Mouse (Mus musculus): ENCODE measurements at regions not wholly inside any gene's neighbourhood (a gene's known extent, or its start where the extent isn't known, plus 50 kb on each side); places are given as distances from the start of the nearest gene placed in this dataset.

DNA sequence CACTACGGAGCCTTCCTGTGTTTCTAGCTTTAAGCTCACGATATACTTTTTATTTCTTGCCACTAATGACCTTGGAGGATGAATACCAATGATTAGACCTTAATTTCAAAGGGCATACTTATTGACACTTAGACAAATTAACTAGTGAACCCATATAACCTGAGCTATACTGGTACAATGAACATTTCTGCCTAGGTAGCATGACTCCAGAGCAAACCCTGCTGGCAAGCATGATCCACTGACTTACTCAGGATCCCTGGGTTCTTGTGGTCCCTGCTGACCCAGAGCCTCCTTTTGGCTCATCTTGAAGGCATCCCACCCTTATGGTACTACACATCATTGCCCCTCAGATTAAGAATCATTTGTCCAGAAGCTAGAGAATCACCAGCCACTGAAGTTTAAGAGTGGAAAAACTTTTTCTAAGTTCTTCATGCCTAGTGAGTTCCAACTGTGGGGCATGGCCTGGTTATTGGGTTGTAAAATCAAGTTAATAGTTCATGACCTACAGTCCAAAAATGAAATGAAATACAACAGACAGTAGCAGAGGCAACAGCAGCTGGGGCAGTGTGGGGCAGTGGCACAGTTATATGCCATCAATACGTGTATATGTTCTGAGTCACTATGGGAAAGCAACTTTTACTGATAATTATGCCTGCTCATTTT is 1408.5 kb upstream of the A1bg start:
- in situ Hi-C loops (cut with MboI; ENCODE audit: unreplicated experiment in 2 of 2): no loop called here

DNA sequence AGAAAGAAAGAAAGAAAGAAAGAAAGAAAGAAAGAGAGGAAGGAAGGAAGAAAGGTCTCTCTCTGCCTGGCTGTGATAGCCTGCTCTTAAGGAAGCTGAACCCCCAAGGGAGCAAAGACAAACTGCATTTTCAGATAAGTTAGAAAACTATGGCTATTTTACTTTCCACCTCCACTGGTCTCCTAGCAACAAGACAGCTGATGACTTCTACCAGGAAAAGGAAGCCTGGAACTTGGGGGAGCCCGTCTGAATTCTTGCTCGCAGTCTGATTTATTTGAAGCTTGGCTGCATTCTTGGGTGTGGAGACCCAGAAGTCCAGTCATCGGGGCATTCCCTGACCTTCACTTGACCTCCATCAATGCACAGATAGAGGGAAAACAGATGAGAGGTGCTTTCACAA is 1406.1 kb upstream of the A1bg start:
- in situ Hi-C loops (cut with MboI; ENCODE audit: unreplicated experiment in 2 of 2): no loop called here

DNA sequence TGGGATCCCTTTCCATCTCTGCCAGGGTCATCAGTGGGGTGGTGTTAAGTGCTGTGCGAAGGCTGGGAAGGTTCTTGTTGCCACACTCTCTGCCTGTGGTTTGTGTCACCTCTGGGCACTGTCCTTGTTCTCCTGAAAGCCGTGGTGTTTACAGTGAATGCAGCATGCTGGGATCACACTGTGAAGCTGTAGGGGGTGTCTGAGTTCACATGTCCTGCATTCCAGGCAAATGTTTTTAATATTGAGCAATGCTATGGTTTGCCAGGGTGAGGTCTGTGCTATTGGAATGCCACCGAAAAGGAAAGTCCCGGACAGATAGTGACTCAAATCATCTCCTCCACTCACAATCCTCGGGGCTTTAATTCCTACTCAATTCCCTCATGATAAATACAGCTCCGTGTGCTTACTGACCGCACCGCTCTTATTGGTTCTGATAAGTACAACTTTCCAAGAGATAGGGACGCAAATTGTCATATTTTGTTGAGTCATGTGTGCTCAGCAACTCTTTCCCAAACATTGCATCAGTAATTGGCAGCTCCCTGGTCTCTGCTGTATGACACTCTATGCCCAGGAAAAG is 1405.6 kb upstream of the A1bg start:
- in situ Hi-C loops (cut with MboI; ENCODE audit: unreplicated experiment in 2 of 2): no loop called here

DNA sequence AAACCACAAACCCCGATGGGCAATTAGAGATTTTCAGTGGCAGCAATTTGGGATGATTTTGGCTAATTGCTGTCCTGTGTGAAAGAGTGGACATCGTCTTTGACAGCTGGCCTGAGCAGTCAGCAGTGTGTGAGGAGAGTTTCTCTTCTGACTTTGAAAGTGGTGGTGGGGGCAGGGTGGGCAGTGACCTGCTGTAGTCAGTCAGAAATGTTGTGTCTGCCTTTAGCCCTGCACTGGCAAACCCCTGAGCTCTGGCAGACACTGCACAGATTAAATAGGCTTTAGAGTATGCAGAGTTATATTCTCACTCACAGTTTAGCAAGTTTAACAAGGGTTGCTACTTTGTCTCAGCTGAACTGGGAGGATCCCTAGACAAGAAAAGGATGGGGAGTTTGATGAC is 1404.7 kb upstream of the A1bg start:
- in situ Hi-C loops (cut with MboI; ENCODE audit: unreplicated experiment in 2 of 2): no loop called here

DNA sequence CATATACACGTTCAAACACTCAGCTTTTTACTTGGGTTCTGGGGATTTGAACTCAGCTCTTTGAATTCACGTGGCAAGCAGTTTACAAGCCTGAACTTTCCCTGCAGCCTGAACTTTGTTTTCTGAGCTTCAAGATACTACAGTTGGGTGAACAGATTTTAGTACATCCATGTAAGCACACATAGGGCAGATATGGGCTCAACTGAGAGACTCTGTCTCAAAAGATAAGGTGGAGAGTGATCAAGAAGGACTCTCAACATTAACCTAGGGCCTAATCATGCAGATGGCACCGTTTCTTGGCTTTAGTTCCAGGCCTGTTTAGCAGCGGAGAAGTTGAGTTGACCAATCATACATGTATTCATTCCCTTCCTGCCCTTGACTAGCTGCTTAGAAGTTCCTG is 1403.7 kb upstream of the A1bg start:
- in situ Hi-C loops (cut with MboI; ENCODE audit: unreplicated experiment in 2 of 2): no loop called here

DNA sequence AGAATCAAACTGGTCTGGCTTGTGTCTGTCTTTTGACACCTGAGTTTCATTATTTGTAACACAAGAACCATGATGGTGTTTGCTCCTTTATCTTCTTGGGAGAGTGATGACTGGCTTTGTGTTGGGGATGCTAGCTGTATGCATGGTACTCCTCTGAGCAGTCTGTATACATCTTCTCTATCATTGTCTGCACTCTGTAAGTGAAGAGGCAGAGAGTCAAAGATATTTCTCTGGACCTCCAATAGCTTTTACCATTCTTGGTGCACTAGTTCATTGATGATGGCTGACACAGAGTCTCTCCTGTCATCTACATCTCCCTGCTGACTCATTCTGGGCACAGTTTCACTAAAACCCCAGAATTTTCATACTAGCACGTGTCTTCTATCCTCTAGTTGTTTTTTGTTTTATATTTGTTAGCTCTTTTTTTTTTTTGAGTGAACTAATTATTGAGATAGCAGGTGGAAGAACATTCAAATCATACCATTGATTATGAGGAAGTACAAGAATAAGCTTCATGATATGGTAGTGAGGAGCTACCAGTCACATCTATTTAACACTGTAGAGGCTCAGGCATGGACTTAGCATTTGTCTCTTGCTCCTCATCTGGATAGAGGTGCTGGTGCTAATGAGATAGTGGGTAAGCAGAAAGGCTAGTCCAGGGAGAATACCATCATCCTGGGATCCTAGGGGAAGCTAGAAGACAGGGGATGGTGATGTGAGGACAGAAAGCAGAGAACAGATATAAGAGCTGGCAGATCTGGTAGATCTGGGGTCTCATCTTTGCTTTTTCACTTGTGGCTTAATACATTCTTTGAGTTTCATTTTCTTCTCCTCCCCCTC is 1402.9 kb upstream of the A1bg start:
- in situ Hi-C loops (cut with MboI; ENCODE audit: unreplicated experiment in 2 of 2): no loop called here

DNA sequence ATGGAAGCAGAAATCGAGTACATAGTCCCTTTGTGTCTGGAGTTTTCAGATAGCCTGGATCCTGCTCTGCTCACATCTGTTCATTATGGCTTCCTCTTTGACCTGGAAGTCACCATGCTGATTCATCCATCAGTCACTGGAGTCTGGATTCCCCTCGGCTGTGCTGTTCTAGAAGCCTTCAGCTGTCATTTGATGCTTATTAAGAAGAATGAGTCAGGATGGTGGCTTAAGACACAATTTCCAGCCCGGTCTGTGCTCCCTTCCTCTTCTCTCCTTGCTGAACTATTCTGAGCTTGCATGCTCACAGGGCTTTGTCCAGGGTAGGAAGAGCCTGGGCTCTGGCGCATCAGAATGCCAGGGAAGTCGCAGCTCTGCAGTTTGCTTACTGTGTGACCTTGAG is 1398.2 kb upstream of the A1bg start:
- in situ Hi-C loops (cut with MboI; ENCODE audit: unreplicated experiment in 2 of 2): no loop called here

DNA sequence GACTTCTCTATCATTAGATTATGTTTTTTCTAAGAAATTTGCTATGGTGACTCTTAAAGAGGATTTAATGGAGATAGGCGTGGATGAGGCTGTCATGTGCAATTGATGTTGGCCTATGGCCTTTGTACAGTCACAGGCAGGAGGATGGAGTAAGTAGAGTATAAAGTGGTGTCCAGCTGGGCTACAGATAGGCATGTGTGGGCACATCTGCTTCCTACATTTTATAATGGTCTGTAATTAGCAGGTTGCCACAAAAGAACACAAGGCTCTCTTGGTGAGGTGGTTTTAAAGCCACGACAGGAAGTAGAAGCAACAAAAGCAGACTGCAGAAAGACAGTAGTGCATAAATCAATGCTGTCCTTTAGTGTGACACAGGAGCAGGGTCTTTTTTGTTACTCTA is 1391.6 kb upstream of the A1bg start:
- in situ Hi-C loops (cut with MboI; ENCODE audit: unreplicated experiment in 2 of 2): no loop called here

DNA sequence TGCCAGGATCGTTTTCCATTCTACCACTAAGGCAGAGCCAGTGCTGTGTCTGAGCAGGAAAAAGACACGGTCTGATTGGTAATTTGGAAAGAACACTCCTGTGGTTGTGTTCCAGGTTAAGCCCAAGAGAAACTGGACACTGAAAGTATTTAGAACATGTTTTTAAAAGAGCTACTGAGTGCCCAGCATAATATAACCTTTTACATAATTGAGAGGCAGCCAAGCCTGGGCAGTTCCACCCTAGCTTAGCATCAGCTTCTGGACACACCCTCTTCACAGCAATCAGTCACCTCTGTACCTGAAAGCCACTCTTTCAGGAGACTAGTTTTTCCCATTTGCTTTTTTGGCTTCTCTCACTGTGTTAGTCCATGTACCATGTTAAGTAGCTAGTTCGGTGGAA is 1379.4 kb upstream of the A1bg start:
- in situ Hi-C loops (cut with MboI; ENCODE audit: unreplicated experiment in 2 of 2): no loop called here

DNA sequence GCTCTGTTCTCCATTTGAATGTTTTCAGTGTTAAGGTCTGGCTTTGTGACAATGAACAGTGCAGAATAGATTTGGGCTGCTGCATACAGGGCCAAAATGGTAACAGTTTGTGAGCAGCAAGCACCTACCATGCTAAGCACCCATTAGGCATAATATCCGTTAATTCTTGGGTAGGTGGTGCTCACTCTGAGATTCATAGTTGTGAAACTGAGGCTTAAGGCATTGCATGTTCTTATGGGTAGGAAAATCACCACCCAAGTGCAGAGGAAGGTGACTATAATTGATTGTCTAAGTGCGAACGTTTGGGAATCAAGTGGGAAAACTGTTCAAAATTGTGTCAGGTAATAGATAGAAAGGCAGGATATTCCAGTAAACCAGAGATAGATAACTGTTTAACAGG is 1378.8 kb upstream of the A1bg start:
- in situ Hi-C loops (cut with MboI; ENCODE audit: unreplicated experiment in 2 of 2): no loop called here

DNA sequence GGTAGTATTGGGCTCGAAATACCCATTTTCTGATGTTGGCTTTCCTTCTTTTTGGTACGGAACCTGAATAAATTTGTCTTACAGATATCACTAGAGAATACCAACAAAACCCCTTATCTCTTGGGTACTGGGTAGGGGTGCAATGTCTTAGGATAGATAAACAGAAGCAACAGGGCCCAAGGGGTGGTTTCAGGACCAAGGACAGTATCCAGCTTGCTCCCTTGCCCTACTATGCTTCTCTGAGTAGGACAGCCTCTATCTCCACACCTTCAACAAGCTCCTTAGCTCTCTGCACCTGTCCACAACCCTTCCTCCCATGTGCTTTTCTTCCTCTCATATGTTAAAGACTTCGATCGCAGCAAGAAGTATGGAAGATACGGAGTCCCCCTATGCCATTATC is 1374.3 kb upstream of the A1bg start:
- in situ Hi-C loops (cut with MboI; ENCODE audit: unreplicated experiment in 2 of 2): no loop called here

DNA sequence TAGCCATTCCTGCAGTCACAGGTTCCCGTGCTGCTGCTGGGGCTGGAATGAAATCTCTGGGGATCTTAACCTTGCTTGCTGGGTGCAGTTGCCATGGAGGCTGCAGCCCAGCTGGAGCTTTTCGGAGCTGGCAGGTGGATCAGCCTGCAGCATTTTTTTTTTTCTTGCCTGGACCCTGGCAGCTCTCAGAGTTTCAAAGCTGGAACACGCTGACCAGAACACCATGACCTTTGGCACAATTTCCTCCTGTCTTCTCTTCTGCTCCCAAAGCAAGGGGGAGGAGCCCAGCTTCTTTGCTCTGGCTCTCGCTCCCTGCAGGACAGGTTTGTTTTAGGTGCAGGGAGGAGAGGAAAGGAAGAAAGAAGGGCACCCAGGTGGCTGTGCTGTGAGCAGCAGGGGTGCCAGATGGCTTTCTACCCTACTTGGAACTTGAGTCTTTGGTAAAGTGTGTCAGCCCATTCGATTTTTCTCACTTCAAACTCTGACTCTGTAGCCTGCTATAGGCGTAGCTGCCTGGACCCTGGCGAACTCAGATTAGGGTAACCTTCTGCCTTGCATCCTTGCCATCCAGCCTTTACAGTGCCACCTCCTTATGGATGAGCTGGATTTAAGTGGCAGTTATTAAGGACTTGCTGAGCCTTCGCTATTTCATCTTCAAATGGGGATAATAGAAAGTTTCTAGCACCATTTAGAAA is 1372.6 kb upstream of the A1bg start:
- in situ Hi-C loops (cut with MboI; ENCODE audit: unreplicated experiment in 2 of 2): no loop called here

DNA sequence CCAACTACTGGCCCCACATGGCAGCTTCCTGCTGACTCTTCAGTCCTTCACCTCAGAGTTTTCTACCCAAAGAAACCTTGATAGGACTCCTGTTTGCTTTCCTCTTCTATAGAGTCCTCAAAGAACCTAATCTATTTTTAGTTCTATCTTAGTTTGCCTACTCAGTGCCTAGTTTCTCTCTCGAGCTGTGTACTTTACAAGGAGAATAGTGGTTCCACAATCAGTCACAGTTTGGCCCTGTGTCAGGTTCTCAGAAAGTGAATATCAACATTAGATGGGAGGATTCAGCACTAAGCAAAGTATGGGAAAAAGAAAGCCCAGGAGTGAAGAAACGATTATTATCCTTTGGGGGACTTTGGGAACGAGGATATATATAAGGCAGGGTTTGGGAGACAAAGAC is 1372.0 kb upstream of the A1bg start:
- in situ Hi-C loops (cut with MboI; ENCODE audit: unreplicated experiment in 2 of 2): no loop called here

DNA sequence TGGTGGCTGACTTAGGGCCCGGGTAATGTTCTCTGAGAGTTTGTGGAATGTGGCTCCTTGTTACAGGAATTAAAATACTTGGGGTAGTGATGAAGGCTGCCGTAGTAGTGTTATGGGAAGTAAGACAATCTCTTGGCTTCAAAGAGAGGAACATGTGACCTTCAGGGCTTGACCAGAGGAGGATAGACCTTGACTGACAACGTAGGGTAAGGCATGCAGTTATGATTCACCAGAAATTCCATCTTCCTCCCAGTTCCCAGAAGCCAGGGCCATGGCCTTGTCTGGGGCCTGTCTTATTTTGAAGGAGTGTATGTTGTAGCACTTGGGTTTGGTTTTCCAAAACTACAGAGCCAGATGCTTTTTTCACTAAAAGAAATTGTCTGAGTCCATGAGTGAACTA is 1370.1 kb upstream of the A1bg start:
- in situ Hi-C loops (cut with MboI; ENCODE audit: unreplicated experiment in 2 of 2): no loop called here

DNA sequence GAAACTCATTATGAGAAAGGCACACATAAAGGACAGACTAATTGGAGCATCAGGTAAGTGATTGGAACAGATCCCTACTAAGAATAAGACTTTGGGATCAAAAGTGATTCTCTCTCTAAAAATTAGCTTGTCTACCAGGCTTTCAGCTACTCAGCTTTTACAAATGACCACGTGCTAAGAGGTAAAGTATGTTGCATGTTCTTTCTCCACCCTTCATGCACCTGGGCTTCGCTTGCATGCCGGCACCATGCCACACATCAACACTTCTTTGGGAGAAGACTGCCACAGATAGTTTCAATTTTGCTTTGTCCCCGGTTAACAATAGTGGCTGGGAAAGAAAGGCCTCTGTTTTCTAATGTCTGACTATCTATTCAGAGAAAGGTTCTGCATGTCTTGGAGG is 1367.9 kb upstream of the A1bg start:
- in situ Hi-C loops (cut with MboI; ENCODE audit: unreplicated experiment in 2 of 2): no loop called here

DNA sequence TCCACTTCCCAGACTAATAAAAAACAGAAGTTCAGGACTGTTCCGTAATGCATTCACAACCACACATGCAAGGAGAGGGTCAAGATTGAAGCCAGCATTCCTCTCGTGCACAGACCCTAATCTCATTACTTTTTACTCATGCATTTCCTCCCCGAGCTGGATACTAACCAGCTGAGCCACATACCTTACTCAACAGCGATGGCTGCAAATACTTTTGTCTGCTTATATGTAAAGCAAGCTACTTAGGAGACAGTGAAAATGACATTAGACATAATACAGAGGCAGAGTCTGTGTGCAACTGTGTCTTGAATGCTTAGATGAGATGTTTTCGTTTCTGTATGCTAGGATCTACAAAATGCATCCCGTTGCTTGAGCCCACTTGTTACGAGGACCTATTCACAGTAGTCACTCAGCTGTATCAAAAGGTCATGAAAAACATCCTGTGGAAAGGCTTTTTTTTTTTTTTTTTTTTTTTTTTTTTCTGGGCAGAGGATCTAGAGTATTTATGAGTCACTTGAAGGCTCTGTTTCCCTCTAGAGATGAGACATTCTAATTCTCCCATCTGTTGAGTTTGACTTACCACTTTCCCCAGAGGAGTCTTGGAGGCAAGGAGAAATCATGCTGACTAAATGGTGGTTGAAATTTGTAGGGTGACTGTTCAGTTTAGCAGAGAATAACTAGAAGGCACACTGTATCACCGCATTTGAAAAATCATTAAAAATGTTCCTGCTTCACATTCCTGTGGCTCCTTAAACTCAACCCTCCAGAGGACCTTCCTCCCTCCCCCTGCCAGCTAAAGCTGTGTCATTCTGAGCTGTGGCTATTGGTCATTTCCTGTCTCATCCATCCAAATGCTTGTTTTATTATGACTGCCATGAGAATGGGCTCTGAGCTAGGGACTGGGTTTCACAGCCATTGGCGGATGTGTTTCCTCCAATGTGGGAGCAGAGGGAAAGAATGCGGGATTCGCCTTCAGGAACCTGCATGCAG is 1364.1 kb upstream of the A1bg start:
- in situ Hi-C loops (cut with MboI; ENCODE audit: unreplicated experiment in 2 of 2): no loop called here

DNA sequence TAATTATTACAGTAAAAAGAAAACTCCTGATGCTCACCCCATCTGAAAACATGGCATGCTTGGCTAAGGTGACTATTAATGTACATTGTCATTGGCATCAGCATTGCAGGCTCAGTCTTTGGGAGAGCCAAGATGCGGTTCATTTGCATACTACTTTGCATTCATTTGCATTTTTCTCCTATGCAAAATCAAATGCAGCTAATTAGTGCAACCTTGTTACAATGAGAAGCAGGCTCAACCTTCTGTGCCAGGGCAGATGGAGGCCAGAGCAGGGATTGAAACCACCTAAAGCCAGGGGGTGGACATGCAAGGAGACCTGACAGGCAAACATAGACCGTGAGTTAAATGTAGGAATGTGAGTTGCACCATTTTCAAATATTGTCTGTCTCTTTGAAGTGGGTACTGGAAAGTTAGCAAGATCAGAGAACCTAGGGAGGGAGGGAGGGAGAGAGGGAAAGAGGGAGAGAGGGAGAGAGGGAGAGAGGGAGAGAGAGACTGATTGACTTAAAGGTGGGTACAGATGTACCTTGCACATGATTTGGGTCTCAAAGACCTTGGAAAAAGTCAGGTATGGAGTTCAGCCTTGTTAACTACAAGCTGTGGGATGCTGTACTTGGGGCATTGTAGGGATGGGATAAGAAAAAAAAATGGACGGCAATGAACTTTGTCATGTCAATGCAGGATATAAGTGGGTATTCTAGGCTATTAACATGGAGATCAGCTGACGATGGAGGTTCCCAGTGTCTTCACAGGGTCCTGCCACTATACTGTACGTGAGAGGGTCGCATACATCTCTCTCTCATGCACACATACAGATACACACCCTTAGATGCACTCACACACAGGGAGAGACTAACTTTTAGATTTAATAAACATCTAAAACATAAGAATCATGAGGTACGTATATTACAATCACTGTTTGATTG is 1362.1 kb upstream of the A1bg start:
- in situ Hi-C loops (cut with MboI; ENCODE audit: unreplicated experiment in 2 of 2): no loop called here

DNA sequence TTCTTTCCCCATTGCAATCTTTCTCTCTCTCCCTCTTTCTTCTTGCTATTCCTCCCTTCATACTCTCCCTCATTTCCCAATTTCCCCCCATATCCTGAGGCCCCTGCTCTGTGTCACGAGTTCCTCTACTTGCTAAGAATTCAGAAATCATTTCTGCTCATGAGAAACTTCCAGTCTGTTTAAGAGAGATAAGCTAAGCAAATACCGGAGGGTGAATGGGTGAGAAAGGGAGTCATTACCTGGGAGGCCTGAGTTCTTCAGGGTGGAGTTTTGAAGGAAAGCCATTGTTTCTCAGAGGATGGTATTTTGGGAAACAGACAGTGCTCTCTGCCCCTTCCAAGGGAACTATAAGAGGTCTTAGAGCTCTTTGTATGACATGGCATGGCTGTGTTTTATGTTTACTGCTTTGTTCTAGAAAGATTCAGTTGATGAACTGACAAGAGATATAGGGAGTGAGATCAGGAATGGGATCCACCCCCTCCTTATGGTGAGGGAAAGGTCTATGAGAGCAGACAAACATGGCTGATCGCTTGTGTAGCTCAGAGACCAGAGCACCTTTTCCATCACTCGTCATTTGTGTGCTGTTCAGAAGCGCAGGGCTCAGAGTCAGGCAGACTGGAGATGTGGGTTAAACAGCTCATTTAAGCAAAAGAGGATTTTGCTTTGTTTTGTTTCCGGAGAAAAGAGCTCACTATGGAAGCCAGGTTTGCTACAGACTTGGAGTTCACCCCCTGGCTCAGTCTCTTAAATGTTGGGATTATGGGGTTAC is 1361.0 kb upstream of the A1bg start:
- in situ Hi-C loops (cut with MboI; ENCODE audit: unreplicated experiment in 2 of 2): no loop called here

DNA sequence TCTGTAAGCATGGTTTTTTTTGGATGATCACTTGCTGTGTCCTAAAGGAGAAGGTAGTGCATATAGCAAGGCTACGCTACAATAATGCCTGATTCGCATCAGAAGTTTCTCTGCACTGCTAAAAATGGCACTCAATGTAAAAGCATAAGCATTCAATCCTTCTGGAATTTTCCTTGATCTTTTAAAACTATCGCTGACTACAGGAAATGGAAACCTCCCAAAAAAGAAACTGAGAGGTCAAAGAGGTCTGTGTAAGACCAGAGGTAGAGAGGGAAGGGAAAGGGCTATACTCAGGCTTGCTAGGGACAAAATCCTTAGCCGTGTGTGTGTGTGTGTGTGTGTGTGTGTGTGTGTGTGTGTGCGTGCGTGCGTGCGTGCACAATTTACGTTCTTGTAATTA is 1359.8 kb upstream of the A1bg start:
- in situ Hi-C loops (cut with MboI; ENCODE audit: unreplicated experiment in 2 of 2): no loop called here

Data from v-Abl transformed pro-B cells (cell line).